Mouse (Mus musculus): ENCODE measurements around the gene Olfr279. TPM values are rescaled to one million over a fixed set of nuclear protein-coding genes. Genes with fewer than 3 reads are reported as not detected.

Gene Olfr279
- 0.48 and 1.1 TPM in 2 replicates for polyA plus RNA-seq (2012; rRNA removed)

DNA sequence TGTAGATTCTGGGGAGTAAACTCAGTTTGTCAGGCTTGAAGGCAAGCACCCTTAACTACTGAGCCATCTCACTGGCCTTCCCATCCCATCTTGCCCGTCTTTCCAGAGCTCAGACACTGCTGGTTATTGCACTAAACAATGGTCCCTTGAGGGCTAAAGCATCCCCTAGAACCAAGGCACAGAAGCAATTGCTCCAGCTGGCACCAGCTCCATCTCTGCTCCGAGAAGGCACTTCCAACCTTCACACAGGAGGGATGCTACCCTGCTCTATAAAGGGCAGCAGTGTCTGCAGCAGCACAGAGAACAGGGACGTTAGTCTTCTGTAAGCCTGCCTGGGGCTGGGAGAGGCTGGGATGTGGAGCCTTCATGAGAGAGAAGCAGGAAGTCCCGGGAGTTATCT lies at the start of gene Olfr279:
Gene Olfr279, plus strand, starts transcription at position 301 of the 400 bp plus-strand sequence.
- Histone ChIP-seq H3K4me1 (ENCODE audit: control insufficient read depth, insufficient read depth, low read length) (no peaks in the 10 kb centered on the region; the same call in 1 of the 2 replicates), H3K27ac (ENCODE audit: control insufficient read depth, insufficient read depth, low read depth, low read length) (no peak within 1 kb of the TSS), H3K27me3 (ENCODE audit: control insufficient read depth, insufficient read depth, low read length) (no peaks in the 10 kb centered on the region), H3K4me3 (ENCODE audit: control insufficient read depth, low read depth, low read length) (no peak within 1 kb of the TSS), H3K36me3 (ENCODE audit: control insufficient read depth, insufficient read depth, low read length) (no peaks in the 10 kb centered on the region)
- TF ChIP-seq CTCF (IDR thresholded peaks at IDR 0.05; ENCODE audit: control insufficient read depth, insufficient read depth, insufficient replicate concordance, low read depth, low read length), result no peak
- TF ChIP-seq POLR2A (IDR thresholded peaks at IDR 0.05; ENCODE audit: control insufficient read depth, low read depth, low read length), result no peak

GRCm38 (mm10) chr15:98444561-98444960 lies 47.6 kb upstream of the Olfr279 start:
- H3K4me1 ChIP-seq (ENCODE audit: control insufficient read depth, insufficient read depth, low read length), result peaks cover 2% of the 10 kb centered on the region; the same call in 1 of the 2 replicates
- TF ChIP-seq CTCF (IDR thresholded peaks at IDR 0.05; ENCODE audit: control insufficient read depth, insufficient read depth, insufficient replicate concordance, low read depth, low read length) (no peak), POLR2A (IDR thresholded peaks at IDR 0.05; ENCODE audit: control insufficient read depth, low read depth, low read length) (no peak)
- H3K4me3 ChIP-seq (ENCODE audit: control insufficient read depth, low read depth, low read length), result no peak overlapping the region
- H3K36me3 ChIP-seq (ENCODE audit: control insufficient read depth, insufficient read depth, low read length), result no peaks in the 10 kb centered on the region
- H3K27me3 ChIP-seq (ENCODE audit: control insufficient read depth, insufficient read depth, low read length), result no peaks in the 10 kb centered on the region
- no peak overlapping the region for H3K27ac ChIP-seq (ENCODE audit: control insufficient read depth, insufficient read depth, low read depth, low read length)

- H3K27me3 ChIP-seq (ENCODE audit: control insufficient read depth, insufficient read depth, low read length), result no peaks in the 10 kb centered on the region
- H3K36me3 ChIP-seq (ENCODE audit: control insufficient read depth, insufficient read depth, low read length), result no peaks in the 10 kb centered on the region
- peaks cover 2% of the 10 kb centered on the region; the same call in 1 of the 2 replicates for H3K4me1 ChIP-seq (ENCODE audit: control insufficient read depth, insufficient read depth, low read length)
- no peak for TF ChIP-seq CTCF (IDR thresholded peaks at IDR 0.05; ENCODE audit: control insufficient read depth, insufficient read depth, insufficient replicate concordance, low read depth, low read length)
- no peak for TF ChIP-seq POLR2A (IDR thresholded peaks at IDR 0.05; ENCODE audit: control insufficient read depth, low read depth, low read length)
- peak overlapping the region; percentile 18 for H3K4me3 ChIP-seq (ENCODE audit: control insufficient read depth, low read depth, low read length)
- H3K27ac ChIP-seq (ENCODE audit: control insufficient read depth, insufficient read depth, low read depth, low read length), result no peak overlapping the region
These were observed 43.7 kb upstream of the Olfr279 start for GRCm38 (mm10) chr15:98448521-98448920.

GRCm38 (mm10) chr15:98452288-98452687 lies 39.9 kb upstream of the Olfr279 start, which contains the start of gene Olfr281:
Gene Olfr281 (plus strand): TSS chr15:98452588.
- Histone ChIP-seq H3K27ac (ENCODE audit: control insufficient read depth, insufficient read depth, low read depth, low read length) (no peak within 1 kb of the TSS), H3K36me3 (ENCODE audit: control insufficient read depth, insufficient read depth, low read length) (no peaks in the 10 kb centered on the region), H3K4me1 (ENCODE audit: control insufficient read depth, insufficient read depth, low read length) (peaks cover 6% of the 10 kb centered on the region), H3K27me3 (ENCODE audit: control insufficient read depth, insufficient read depth, low read length) (no peaks in the 10 kb centered on the region; the same call in 1 of the 2 replicates), H3K4me3 (ENCODE audit: control insufficient read depth, low read depth, low read length) (no peak within 1 kb of the TSS)
- TF ChIP-seq CTCF (IDR thresholded peaks at IDR 0.05; ENCODE audit: control insufficient read depth, insufficient read depth, insufficient replicate concordance, low read depth, low read length) (no peak), POLR2A (IDR thresholded peaks at IDR 0.05; ENCODE audit: control insufficient read depth, low read depth, low read length) (no peak)

DNA sequence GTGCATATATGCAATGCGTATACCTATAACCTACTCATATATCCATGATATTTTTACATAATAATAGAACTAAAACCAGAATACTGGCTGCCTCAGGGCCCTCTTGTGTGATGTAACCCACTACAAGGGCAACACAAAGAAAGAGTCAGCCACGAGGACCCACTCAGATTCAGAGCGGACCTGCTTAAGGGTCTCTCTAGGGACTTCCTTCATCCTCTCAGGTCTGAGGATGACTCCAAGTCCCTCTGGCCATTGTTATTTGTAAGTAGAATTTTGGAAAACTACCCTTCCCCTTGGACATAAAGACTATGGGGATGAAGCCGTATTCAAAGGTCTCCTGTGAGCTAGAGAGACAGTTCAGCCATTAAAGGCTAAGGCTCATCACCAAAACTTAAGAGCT lies 22.6 kb upstream of the Olfr279 start, which contains the start of gene OR5BS1P:
Gene OR5BS1P, plus strand, starts transcription at position 301 of the 400 bp plus-strand sequence.
- TF ChIP-seq POLR2A (IDR thresholded peaks at IDR 0.05; ENCODE audit: control insufficient read depth, low read depth, low read length), result no peak
- TF ChIP-seq CTCF (IDR thresholded peaks at IDR 0.05; ENCODE audit: control insufficient read depth, insufficient read depth, insufficient replicate concordance, low read depth, low read length), result no peak
- H3K27me3 ChIP-seq (ENCODE audit: control insufficient read depth, insufficient read depth, low read length), result no peaks in the 10 kb centered on the region
- H3K36me3 ChIP-seq (ENCODE audit: control insufficient read depth, insufficient read depth, low read length), result no peaks in the 10 kb centered on the region
- no peak within 1 kb of the TSS for H3K27ac ChIP-seq (ENCODE audit: control insufficient read depth, insufficient read depth, low read depth, low read length)
- no peaks in the 10 kb centered on the region for H3K4me1 ChIP-seq (ENCODE audit: control insufficient read depth, insufficient read depth, low read length)
- H3K4me3 ChIP-seq (ENCODE audit: control insufficient read depth, low read depth, low read length), result no peak within 1 kb of the TSS

DNA sequence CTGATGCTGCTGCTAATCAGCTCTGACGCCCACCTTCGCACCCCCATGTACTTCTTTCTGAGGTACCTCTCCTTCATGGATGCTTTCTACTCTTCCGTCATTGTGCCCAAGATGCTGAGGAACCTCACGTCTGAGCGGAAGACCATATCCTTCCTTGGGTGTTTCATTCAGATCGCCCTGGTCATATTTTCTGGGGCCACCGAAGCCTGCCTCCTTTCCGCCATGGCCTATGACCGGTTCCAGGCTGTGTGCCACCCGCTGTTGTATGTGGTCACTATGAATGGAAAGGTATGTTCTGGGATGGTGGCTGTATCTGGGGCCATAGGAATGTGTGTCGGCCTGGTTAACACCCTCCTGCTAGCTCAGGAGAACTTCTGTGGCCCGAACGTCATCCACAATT lies 20.7 kb upstream of the Olfr279 start:
- no peak overlapping the region for H3K27ac ChIP-seq (ENCODE audit: control insufficient read depth, insufficient read depth, low read depth, low read length)
- TF ChIP-seq POLR2A (IDR thresholded peaks at IDR 0.05; ENCODE audit: control insufficient read depth, low read depth, low read length) (no peak), CTCF (IDR thresholded peaks at IDR 0.05; ENCODE audit: control insufficient read depth, insufficient read depth, insufficient replicate concordance, low read depth, low read length) (no peak)

DNA sequence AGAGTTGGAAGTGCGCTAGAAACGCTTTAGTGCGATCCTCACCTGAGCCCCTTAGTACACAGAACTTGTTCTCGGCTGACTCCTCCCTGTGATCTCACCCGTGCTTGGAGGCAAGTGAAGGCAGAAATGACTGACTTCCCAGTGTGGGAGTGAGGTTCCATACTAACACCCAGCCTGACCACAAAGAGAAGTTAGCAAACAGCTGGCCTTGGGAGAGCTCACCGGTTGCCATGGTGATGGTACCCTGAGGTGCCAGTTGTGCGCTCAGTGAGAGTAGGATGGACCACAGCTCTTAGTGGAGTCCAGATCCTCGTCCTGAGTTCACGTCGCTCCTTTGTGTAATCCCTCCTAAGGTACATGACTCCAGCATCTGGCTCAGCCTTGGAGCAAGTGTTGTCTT lies 17.2 kb upstream of the Olfr279 start:
- H3K27ac ChIP-seq (ENCODE audit: control insufficient read depth, insufficient read depth, low read depth, low read length), result no peak overlapping the region
- no peaks in the 10 kb centered on the region for H3K36me3 ChIP-seq (ENCODE audit: control insufficient read depth, insufficient read depth, low read length)
- no peak overlapping the region for H3K4me3 ChIP-seq (ENCODE audit: control insufficient read depth, low read depth, low read length)
- TF ChIP-seq POLR2A (IDR thresholded peaks at IDR 0.05; ENCODE audit: control insufficient read depth, low read depth, low read length), result no peak
- no peak for TF ChIP-seq CTCF (IDR thresholded peaks at IDR 0.05; ENCODE audit: control insufficient read depth, insufficient read depth, insufficient replicate concordance, low read depth, low read length)
- no peaks in the 10 kb centered on the region; the same call in 1 of the 2 replicates for H3K4me1 ChIP-seq (ENCODE audit: control insufficient read depth, insufficient read depth, low read length)
- H3K27me3 ChIP-seq (ENCODE audit: control insufficient read depth, insufficient read depth, low read length), result no peaks in the 10 kb centered on the region

More for the DNA sequence above, 20.7 kb upstream of the Olfr279 start:
- no peak overlapping the region for H3K4me3 ChIP-seq (ENCODE audit: control insufficient read depth, low read depth, low read length)
- no peaks in the 10 kb centered on the region; the same call in 1 of the 2 replicates for H3K4me1 ChIP-seq (ENCODE audit: control insufficient read depth, insufficient read depth, low read length)
- no peaks in the 10 kb centered on the region for H3K36me3 ChIP-seq (ENCODE audit: control insufficient read depth, insufficient read depth, low read length)
- H3K27me3 ChIP-seq (ENCODE audit: control insufficient read depth, insufficient read depth, low read length), result no peaks in the 10 kb centered on the region
